Mouse (Mus musculus) stomach, embryonic 15.5 days (tissue): ENCODE results near the gene Dok3. TPM values are rescaled to one million over a fixed set of nuclear protein-coding genes. Genes with fewer than 3 reads are reported as not detected.
A peak's percentile ranks its signal among the peaks of the same experiment; 100 is the strongest.

Experiments used
- ATAC-seq: fragments of 200-750 bp; cut with Nextera tagmentation; 2 replicates; pipeline ENCODE4 v1.8.0; 2017; ENCODE audit warnings: low read depth, moderate number of reproducible peaks, moderate TSS enrichment; ENCODE audit not compliant: insufficient read depth, low FRiP score
- H3K27ac ChIP-seq: fragments of 300-500 bp; sonication (generic); 2 replicates; pipeline ENCODE4 v1.5.1; 2015; ENCODE audit warnings: mild to moderate bottlenecking, inconsistent platforms
- H3K27me3 ChIP-seq: fragments of 300-500 bp; sonication (generic); replicated peaks from 2 replicates; pipeline ENCODE4 v1.6.1; 2015; ENCODE audit warnings: inconsistent platforms
- H3K36me3 ChIP-seq: fragments of 300-500 bp; sonication (generic); 2 replicates; pipeline ENCODE4 v1.6.1; 2015; ENCODE audit warnings: inconsistent platforms
- H3K4me1 ChIP-seq: fragments of 300-500 bp; sonication (generic); 2 replicates; pipeline ENCODE4 v1.6.1; 2015; ENCODE audit warnings: inconsistent platforms
- H3K4me2 ChIP-seq: fragments of 300-500 bp; sonication (generic); 2 replicates; pipeline ENCODE4 v1.6.1; 2015; ENCODE audit warnings: mild to moderate bottlenecking, inconsistent platforms
- H3K4me3 ChIP-seq: fragments of 300-500 bp; sonication (generic); replicated peaks from 2 replicates; pipeline ENCODE4 v1.5.1; 2015; ENCODE audit warnings: inconsistent platforms
- H3K9ac ChIP-seq: fragments of 300-500 bp; sonication (generic); 2 replicates; pipeline ENCODE4 v1.6.1; 2015; ENCODE audit warnings: inconsistent platforms
- H3K9me3 ChIP-seq: fragments of 300-500 bp; sonication (generic); 2 replicates; pipeline ENCODE4 v1.6.1; 2016; ENCODE audit warnings: inconsistent platforms
- WGBS: fragments of 180-500 bp; shearing (Covaris S2); methylation state at CpG from one replicate; pipeline ENCODE4 v1.1.7; 2015; 5-methylcytosine and 5-hydroxymethylcytosine counted together
- polyA plus RNA-seq: library from polyadenylated mRNA; unstranded; fragments of >200 nt; fragmentation: Nextera tagmentation; extraction: Ambion mirVana; gene quantifications from 2 replicates; pipeline ENCODE4 v1.2.1, GENCODE M21; 2015

Gene Dok3
- polyA plus RNA-seq, 1 experiment from 2014 or later: 5.3 TPM

GRCm38 (mm10) chr13:55502405-55502804 is 26.7 kb downstream of the Dok3 start:
- no peak overlapping the region for H3K9ac ChIP-seq
- H3K4me3 ChIP-seq: no peak overlapping the region
- WGBS: 80% methylated on average over 8 of the region's 8 CpGs
- H3K4me1 ChIP-seq: no peaks in the 10 kb centered on the region
- no peaks in the 10 kb centered on the region for H3K9me3 ChIP-seq
- H3K4me2 ChIP-seq: no peak overlapping the region
- no peak for ATAC-seq
- no peak overlapping the region for H3K27ac ChIP-seq
- peaks cover 54% of the 10 kb centered on the region for H3K36me3 ChIP-seq
- H3K27me3 ChIP-seq: no peaks in the 10 kb centered on the region

- no peaks in the 10 kb centered on the region for H3K4me1 ChIP-seq
- no peak overlapping the region for H3K27ac ChIP-seq
- H3K4me3 ChIP-seq: no peak overlapping the region
- no peak for ATAC-seq
- peaks cover 39% of the 10 kb centered on the region for H3K36me3 ChIP-seq
- no peaks in the 10 kb centered on the region for H3K27me3 ChIP-seq
- 68% methylated on average over 10 of the region's 10 CpGs for WGBS
- H3K9ac ChIP-seq: no peak overlapping the region
- no peak overlapping the region for H3K4me2 ChIP-seq
- no peaks in the 10 kb centered on the region for H3K9me3 ChIP-seq
Observed at GRCm38 (mm10) chr13:55500575-55500974, 28.5 kb downstream of the Dok3 start.

GRCm38 (mm10) chr13:55498906-55499305 is 30.2 kb downstream of the Dok3 start:
- Histone ChIP-seq H3K4me2 (no peak overlapping the region), H3K9me3 (no peaks in the 10 kb centered on the region), H3K4me1 (peaks cover 5% of the 10 kb centered on the region; the same call in 1 of the 2 replicates), H3K4me3 (no peak overlapping the region), H3K36me3 (peaks cover 26% of the 10 kb centered on the region), H3K9ac (no peak overlapping the region), H3K27ac (no peak overlapping the region), H3K27me3 (no peaks in the 10 kb centered on the region)
- ATAC-seq: no peak
- 54% methylated on average over 11 of the region's 11 CpGs for WGBS

GRCm38 (mm10) chr13:55496661-55497060 is 32.4 kb downstream of the Dok3 start:
- ATAC-seq: no peak
- no peak overlapping the region for H3K4me3 ChIP-seq
- no peak overlapping the region for H3K4me2 ChIP-seq
- no peaks in the 10 kb centered on the region for H3K9me3 ChIP-seq
- 83% methylated on average over 6 of the region's 6 CpGs for WGBS
- H3K36me3 ChIP-seq: peaks cover 14% of the 10 kb centered on the region; the same call in 1 of the 2 replicates
- H3K4me1 ChIP-seq: peaks cover 5% of the 10 kb centered on the region; the same call in 1 of the 2 replicates
- H3K27me3 ChIP-seq: no peaks in the 10 kb centered on the region
- H3K27ac ChIP-seq: no peak overlapping the region
- H3K9ac ChIP-seq: no peak overlapping the region

GRCm38 (mm10) chr13:55495702-55496101 is 33.4 kb downstream of the Dok3 start:
- WGBS: 46% methylated on average over 4 of the region's 4 CpGs
- Histone ChIP-seq H3K9me3 (no peaks in the 10 kb centered on the region), H3K36me3 (peaks cover 14% of the 10 kb centered on the region; the same call in 1 of the 2 replicates), H3K9ac (no peak overlapping the region), H3K27me3 (no peaks in the 10 kb centered on the region), H3K4me3 (no peak overlapping the region), H3K27ac (no peak overlapping the region), H3K4me1 (peaks cover 5% of the 10 kb centered on the region; the same call in 1 of the 2 replicates), H3K4me2 (no peak overlapping the region)
- no peak for ATAC-seq

- Histone ChIP-seq H3K27me3 (no peaks in the 10 kb centered on the region), H3K27ac (no peak overlapping the region; the same call in 1 of the 2 replicates), H3K4me3 (no peak overlapping the region), H3K4me2 (no peak overlapping the region), H3K4me1 (peaks cover 5% of the 10 kb centered on the region; the same call in 1 of the 2 replicates), H3K9ac (no peak overlapping the region), H3K9me3 (no peaks in the 10 kb centered on the region), H3K36me3 (peaks cover 14% of the 10 kb centered on the region; the same call in 1 of the 2 replicates)
- 17% methylated on average over 17 of the region's 18 CpGs for WGBS
- peak; percentile 67 for ATAC-seq
Observed at GRCm38 (mm10) chr13:55494883-55495621, 34.0 kb downstream of the Dok3 start.

- 9% methylated on average over 2 of the region's 2 CpGs for WGBS
- no peak overlapping the region for H3K4me3 ChIP-seq
Observed at GRCm38 (mm10) chr13:55494257-55494656, 34.8 kb downstream of the Dok3 start.

GRCm38 (mm10) chr13:55487578-55488498 is 41.3 kb downstream of the Dok3 start, which contains the start of gene Dbn1:
Dbn1 (minus strand) TSS chr13:55488111.
- H3K4me3 ChIP-seq: peak within 1 kb of the TSS; percentile 71
- no peaks in the 10 kb centered on the region for H3K27me3 ChIP-seq
- peak within 1 kb of the TSS; percentile 73 for H3K9ac ChIP-seq
- peak within 1 kb of the TSS; percentile 87 for H3K27ac ChIP-seq
- peaks cover 44% of the 10 kb centered on the region for H3K4me1 ChIP-seq
- WGBS: 2% methylated on average over 55 of the region's 83 CpGs
- no peaks in the 10 kb centered on the region for H3K9me3 ChIP-seq
- peak; percentile 74 for ATAC-seq
- no peaks in the 10 kb centered on the region for H3K36me3 ChIP-seq
- peak within 1 kb of the TSS; percentile 86 for H3K4me2 ChIP-seq

More at GRCm38 (mm10) chr13:55494257-55494656, 34.8 kb downstream of the Dok3 start:
- no peaks in the 10 kb centered on the region for H3K9me3 ChIP-seq
- no peak overlapping the region for H3K27ac ChIP-seq
- ATAC-seq: no peak
- H3K36me3 ChIP-seq: peaks cover 14% of the 10 kb centered on the region; the same call in 1 of the 2 replicates
- H3K9ac ChIP-seq: no peak overlapping the region
- no peak overlapping the region for H3K4me2 ChIP-seq
- no peaks in the 10 kb centered on the region for H3K27me3 ChIP-seq
- H3K4me1 ChIP-seq: peaks cover 5% of the 10 kb centered on the region; the same call in 1 of the 2 replicates

- Histone ChIP-seq H3K4me1 (peaks cover 51% of the 10 kb centered on the region), H3K4me2 (peak overlapping the region; percentile 86), H3K27me3 (no peaks in the 10 kb centered on the region), H3K36me3 (peaks cover 5% of the 10 kb centered on the region; the same call in 1 of the 2 replicates), H3K9ac (peak overlapping the region; percentile 73), H3K27ac (peak overlapping the region; percentile 87), H3K4me3 (peak overlapping the region; percentile 71), H3K9me3 (no peaks in the 10 kb centered on the region)
- under 1% methylated on average over 28 of the region's 29 CpGs for whole genome bisulfite sequencing
- ATAC-seq: peak; percentile 65
Observed at GRCm38 (mm10) chr13:55486916-55487577, 42.0 kb downstream of the Dok3 start.

GRCm38 (mm10) chr13:55486029-55486794 is 42.9 kb downstream of the Dok3 start:
- H3K36me3 ChIP-seq: peaks cover 10% of the 10 kb centered on the region; the same call in 1 of the 2 replicates
- H3K4me1 ChIP-seq: peaks cover 51% of the 10 kb centered on the region
- H3K9ac ChIP-seq: peak overlapping the region; percentile 73; the same call in 1 of the 2 replicates
- peak overlapping the region; percentile 86 for H3K4me2 ChIP-seq
- WGBS: 43% methylated on average over 14 of the region's 14 CpGs
- H3K27me3 ChIP-seq: no peaks in the 10 kb centered on the region
- H3K27ac ChIP-seq: peak overlapping the region; percentile 87; the same call in 1 of the 2 replicates
- H3K4me3 ChIP-seq: peak overlapping the region; percentile 71
- ATAC-seq: no peak
- no peaks in the 10 kb centered on the region for H3K9me3 ChIP-seq
